Mouse (Mus musculus) G1E (cell line): ENCODE measurements around the gene Plpp6. TPM values are rescaled to one million over a fixed set of nuclear protein-coding genes. Genes with fewer than 3 reads are reported as not detected.

Experiments
- ATAC-seq: 2 replicates; pipeline ENCODE4 v1.8.0; 2016; ENCODE audit warnings: mild to moderate bottlenecking; ENCODE audit not compliant: insufficient number of reproducible peaks, poor library complexity, low FRiP score, severe bottlenecking; ENCODE audit errors: extremely low read depth
- DNase-seq: peaks from one replicate; pipeline ENCODE4 v3.0.0; 2012; ENCODE audit warnings: low spot score
- H3K27me3 ChIP-seq: 2 replicates; pipeline ENCODE4 v1.6.1; 2012; ENCODE audit warnings: mild to moderate bottlenecking, low read length, inconsistent platforms; ENCODE audit not compliant: insufficient read depth
- H3K36me3 ChIP-seq: replicated peaks from 2 replicates; pipeline ENCODE3; 2012; ENCODE audit warnings: mild to moderate bottlenecking, inconsistent platforms
- H3K4me1 ChIP-seq: 2 replicates; pipeline ENCODE4 v1.6.1; 2012; ENCODE audit warnings: low read depth, low read length, inconsistent platforms, mixed read lengths; ENCODE audit not compliant: insufficient read depth
- H3K4me3 ChIP-seq: 2 replicates; pipeline ENCODE4 v1.5.1; 2012; ENCODE audit warnings: low read depth, mild to moderate bottlenecking, inconsistent platforms, low read length, moderate library complexity, mixed read lengths
- H3K9me3 ChIP-seq: replicated peaks from 2 replicates; pipeline ENCODE4 v1.6.1; 2012; ENCODE audit warnings: inconsistent platforms
- CTCF ChIP-seq: IDR thresholded peaks from 2 replicates; pipeline ENCODE4 v1.5.1; 2012; ENCODE audit warnings: low read depth, low read length, inconsistent platforms, mixed read lengths
- GATA1 ChIP-seq: IDR thresholded peaks from 2 replicates; pipeline ENCODE4 v1.6.1; 2012; ENCODE audit warnings: borderline replicate concordance, low read length, inconsistent platforms, mixed read lengths
- GATA2 ChIP-seq: IDR thresholded peaks from 2 replicates; pipeline ENCODE4 v1.6.1; 2012; ENCODE audit warnings: low read depth, low read length, inconsistent platforms, borderline replicate concordance
- POLR2AphosphoS5 ChIP-seq: IDR thresholded peaks from 2 replicates; pipeline ENCODE4 v1.6.1; 2012; ENCODE audit warnings: low read depth, low read length, inconsistent platforms; ENCODE audit not compliant: insufficient replicate concordance
- TAL1 ChIP-seq: conservative IDR thresholded peaks from 2 replicates; pipeline ENCODE4 v1.6.1; 2012; ENCODE audit warnings: low read depth, low read length, inconsistent platforms, mixed read lengths
- polyA plus RNA-seq: library from polyadenylated mRNA; stranded (reverse); fragments of >175 nt; gene quantifications from 2 replicates; pipeline ENCODE4 v1.2.3, GENCODE M21; 2012
- total RNA-seq, 2 experiments: library from RNA; stranded (forward) in 1 of 2; stranded (reverse) in 1 of 2; fragments of 200-1000 nt in 1 of 2; fragments of >200 nt in 1 of 2; fragmentation: Nextera tagmentation in 1 of 2; gene quantifications; 2 replicates each; pipeline ENCODE4 v1.2.3; 2014 to 2017

Plpp6 gene
- total and polyA plus RNA-seq, 3 experiments: 5.8 to 31.2 (median 8.7) TPM

- Histone ChIP-seq H3K4me1 (no peaks in the 10 kb centered on the region), H3K36me3 (no peaks in the 10 kb centered on the region), H3K27me3 (peaks cover 16% of the 10 kb centered on the region), H3K4me3 (no peak overlapping the region), H3K9me3 (no peaks in the 10 kb centered on the region)
- no peak for DNase-seq
- ATAC-seq: no peak
- TF ChIP-seq GATA1: no peak
- no peak for TF ChIP-seq GATA2
- TF ChIP-seq CTCF: no peak
- no peak for TF ChIP-seq TAL1
- no peak for TF ChIP-seq POLR2AphosphoS5
Measured at GRCm38 (mm10) chr19:28929034-28929433, 34.7 kb upstream of the Plpp6 start.

GRCm38 (mm10) chr19:28934897-28935296 lies 28.9 kb upstream of the Plpp6 start:
- peaks cover 9% of the 10 kb centered on the region for H3K27me3 ChIP-seq
- H3K4me3 ChIP-seq: no peak overlapping the region

GRCm38 (mm10) chr19:28940135-28940874 lies 23.4 kb upstream of the Plpp6 start:
- no peaks in the 10 kb centered on the region for H3K4me1 ChIP-seq
- H3K4me3 ChIP-seq: no peak overlapping the region
- no peaks in the 10 kb centered on the region for H3K36me3 ChIP-seq
- no peak for DNase-seq
- no peak for ATAC-seq
- no peaks in the 10 kb centered on the region for H3K9me3 ChIP-seq
- peaks cover 8% of the 10 kb centered on the region for H3K27me3 ChIP-seq
- TF ChIP-seq TAL1 (no peak), GATA2 (no peak), GATA1 (no peak), CTCF (no peak), POLR2AphosphoS5 (no peak)

More at GRCm38 (mm10) chr19:28934897-28935296, 28.9 kb upstream of the Plpp6 start:
- DNase-seq: no peak
- no peaks in the 10 kb centered on the region for H3K9me3 ChIP-seq
- H3K4me1 ChIP-seq: no peaks in the 10 kb centered on the region
- ATAC-seq: no peak
- no peak for TF ChIP-seq GATA1
- no peak for TF ChIP-seq GATA2
- no peak for TF ChIP-seq TAL1
- no peak for TF ChIP-seq POLR2AphosphoS5
- TF ChIP-seq CTCF: no peak
- no peaks in the 10 kb centered on the region for H3K36me3 ChIP-seq

- ATAC-seq: no peak
- no peak for DNase-seq
- Histone ChIP-seq H3K4me1 (no peaks in the 10 kb centered on the region), H3K4me3 (no peak overlapping the region), H3K36me3 (no peaks in the 10 kb centered on the region), H3K27me3 (peaks cover 8% of the 10 kb centered on the region), H3K9me3 (no peaks in the 10 kb centered on the region)
- TF ChIP-seq TAL1 (no peak), POLR2AphosphoS5 (no peak), GATA2 (no peak), CTCF (no peak), GATA1 (no peak)
Measured at GRCm38 (mm10) chr19:28941271-28941670, 22.5 kb upstream of the Plpp6 start.

- no peaks in the 10 kb centered on the region for H3K36me3 ChIP-seq
- no peaks in the 10 kb centered on the region for H3K4me1 ChIP-seq
- no peak for ATAC-seq
- no peak overlapping the region for H3K4me3 ChIP-seq
- peaks cover 10% of the 10 kb centered on the region for H3K27me3 ChIP-seq
- H3K9me3 ChIP-seq: no peaks in the 10 kb centered on the region
- DNase-seq: no peak
- TF ChIP-seq TAL1 (no peak), POLR2AphosphoS5 (no peak), GATA2 (no peak), CTCF (no peak), GATA1 (no peak)
Measured at GRCm38 (mm10) chr19:28946782-28947181, 17.0 kb upstream of the Plpp6 start.

- Histone ChIP-seq H3K4me3 (no peak overlapping the region), H3K27me3 (peaks cover 15% of the 10 kb centered on the region), H3K36me3 (no peaks in the 10 kb centered on the region), H3K4me1 (no peaks in the 10 kb centered on the region), H3K9me3 (no peaks in the 10 kb centered on the region)
- ATAC-seq (no peak), DNase-seq (no peak)
- TF ChIP-seq CTCF (no peak), GATA2 (no peak), GATA1 (no peak), POLR2AphosphoS5 (no peak), TAL1 (no peak)
Measured at GRCm38 (mm10) chr19:28947311-28947710, 16.4 kb upstream of the Plpp6 start.

- no peak for ATAC-seq
- no peaks in the 10 kb centered on the region for H3K9me3 ChIP-seq
- H3K27me3 ChIP-seq: peaks cover 18% of the 10 kb centered on the region
- no peak overlapping the region for H3K4me3 ChIP-seq
- H3K4me1 ChIP-seq: no peaks in the 10 kb centered on the region
- H3K36me3 ChIP-seq: no peaks in the 10 kb centered on the region
- no peak for TF ChIP-seq CTCF
- TF ChIP-seq GATA2: no peak
- TF ChIP-seq GATA1: no peak
- TF ChIP-seq POLR2AphosphoS5: no peak
- no peak for TF ChIP-seq TAL1
- DNase-seq: no peak
Measured at GRCm38 (mm10) chr19:28951251-28951650, 12.5 kb upstream of the Plpp6 start.
